Mouse (Mus musculus) midbrain, embryonic 11.5 days (tissue): ENCODE measurements around the gene Gstp1. TPM values are rescaled to one million over a fixed set of nuclear protein-coding genes. Genes with fewer than 3 reads are reported as not detected.
A peak's percentile ranks its signal among the peaks of the same experiment; 100 is the strongest.
"Not testable (repeated sequence)": the region's sequence is repeated elsewhere in the genome, so short reads cannot be mapped to it uniquely, and the experiment has no call there.

Experiments used
- ATAC-seq: fragments of 200-750 bp; cut with Nextera tagmentation; 2 replicates; pipeline ENCODE4 v1.8.0; 2017; ENCODE audit warnings: moderate TSS enrichment, moderate library complexity; ENCODE audit not compliant: low FRiP score
- DNase-seq: peaks from one replicate; pipeline ENCODE4 v3.0.0; 2015; ENCODE audit warnings: low spot score; ENCODE audit errors: missing footprints
- H3K27ac ChIP-seq: fragments of 300-500 bp; sonication (generic); 2 replicates; pipeline ENCODE4 v1.5.1; 2014; ENCODE audit warnings: low read depth, low read length
- H3K27me3 ChIP-seq: fragments of 300-500 bp; sonication (generic); 2 replicates; pipeline ENCODE4 v1.6.1; 2014; ENCODE audit warnings: mild to moderate bottlenecking, low read length, moderate library complexity, mixed read lengths; ENCODE audit not compliant: control insufficient read depth, insufficient read depth
- H3K36me3 ChIP-seq: fragments of 300-500 bp; sonication (generic); 2 replicates; pipeline ENCODE4 v1.6.1; 2014; ENCODE audit warnings: mild to moderate bottlenecking, low read length, moderate library complexity, mixed read lengths; ENCODE audit not compliant: control insufficient read depth, insufficient read depth
- H3K4me1 ChIP-seq: fragments of 300-500 bp; sonication (generic); 2 replicates; pipeline ENCODE4 v1.6.1; 2014; ENCODE audit warnings: low read length; ENCODE audit not compliant: control insufficient read depth, insufficient read depth
- H3K4me2 ChIP-seq: fragments of 300-500 bp; sonication (generic); 2 replicates; pipeline ENCODE4 v1.6.1; 2014; ENCODE audit warnings: mild to moderate bottlenecking, moderate library complexity
- H3K4me3 ChIP-seq: fragments of 300-500 bp; sonication (generic); 2 replicates; pipeline ENCODE4 v1.5.1; 2014; ENCODE audit warnings: low read depth, low read length
- H3K9ac ChIP-seq: fragments of 300-500 bp; sonication (generic); 2 replicates; pipeline ENCODE4 v1.6.1; 2014; ENCODE audit warnings: low read length
- H3K9me3 ChIP-seq: fragments of 300-500 bp; sonication (generic); 2 replicates; pipeline ENCODE4 v1.6.1; 2016; ENCODE audit warnings: low read length; ENCODE audit not compliant: control insufficient read depth
- WGBS: fragments of 180-500 bp; shearing (Covaris S2); extraction: QIAGEN DNeasy Blood & Tissue Kit; methylation state at CpG from one replicate; pipeline ENCODE4 v1.1.7; 2014; 5-methylcytosine and 5-hydroxymethylcytosine counted together
- polyA plus RNA-seq: library from polyadenylated mRNA; unstranded; fragments of >200 nt; fragmentation: Nextera tagmentation; extraction: Ambion mirVana; gene quantifications from 2 replicates; pipeline ENCODE4 v1.2.1, GENCODE M21; 2014

The Gstp1 gene
- polyA plus RNA-seq, 1 experiment from 2014 or later, result 342 TPM

GRCm38 (mm10) chr19:4079594-4079993 is 41.8 kb upstream of the Gstp1 start:
- Histone ChIP-seq H3K4me2 (no peak overlapping the region), H3K9me3 (no peaks in the 10 kb centered on the region), H3K4me3 (no peak overlapping the region), H3K36me3 (no peaks in the 10 kb centered on the region), H3K4me1 (no peaks in the 10 kb centered on the region), H3K27ac (no peak overlapping the region), H3K9ac (no peak overlapping the region), H3K27me3 (no peaks in the 10 kb centered on the region)
- ATAC-seq (no peak), DNase-seq (no peak)
- WGBS, result 82% methylated on average over 1 of the region's 1 CpGs

- Histone ChIP-seq H3K27me3 (no peaks in the 10 kb centered on the region), H3K4me3 (no peak overlapping the region), H3K9ac (no peak overlapping the region), H3K27ac (no peak overlapping the region), H3K4me2 (no peak overlapping the region), H3K36me3 (no peaks in the 10 kb centered on the region), H3K9me3 (no peaks in the 10 kb centered on the region), H3K4me1 (no peaks in the 10 kb centered on the region)
- DNase-seq (no peak), ATAC-seq (no peak)
- 90% methylated on average over 1 of the region's 1 CpGs for WGBS
Observed at GRCm38 (mm10) chr19:4075531-4075930, 37.7 kb upstream of the Gstp1 start.

- WGBS, result 79% methylated on average over 6 of the region's 6 CpGs
- ATAC-seq (no peak), DNase-seq (peak; percentile 39)
- Histone ChIP-seq H3K27ac (no peak overlapping the region), H3K4me1 (no peaks in the 10 kb centered on the region), H3K9ac (no peak overlapping the region), H3K4me3 (no peak overlapping the region), H3K9me3 (no peaks in the 10 kb centered on the region), H3K27me3 (no peaks in the 10 kb centered on the region), H3K36me3 (no peaks in the 10 kb centered on the region), H3K4me2 (no peak overlapping the region)
Observed at GRCm38 (mm10) chr19:4072706-4073424, 35.1 kb upstream of the Gstp1 start.

DNA sequence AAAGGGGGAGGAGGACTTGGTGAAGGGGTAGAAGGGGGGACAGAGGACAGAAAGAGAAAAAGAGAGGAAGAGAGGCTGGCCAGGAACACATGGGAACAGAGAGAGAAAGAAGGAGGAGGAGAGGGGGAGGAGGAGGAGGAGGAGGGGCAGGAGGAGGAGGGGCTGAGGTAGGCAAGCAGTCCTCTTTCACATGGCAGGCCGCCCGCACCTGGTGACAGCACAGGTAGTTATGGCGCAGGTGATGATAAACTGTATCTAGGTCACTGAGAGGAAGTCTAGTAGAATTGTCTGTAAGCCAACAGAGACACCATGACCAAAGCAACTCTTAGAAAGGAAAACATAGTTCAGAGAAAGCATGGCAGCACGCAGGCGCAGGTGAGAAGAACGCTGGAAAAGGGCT is 33.6 kb upstream of the Gstp1 start:
- DNase-seq (peak; percentile 12), ATAC-seq (no peak)
- H3K9me3 ChIP-seq, result no peaks in the 10 kb centered on the region
- no peak overlapping the region for H3K27ac ChIP-seq
- H3K4me2 ChIP-seq, result no peak overlapping the region
- 94% methylated on average over 6 of the region's 6 CpGs for WGBS
- no peaks in the 10 kb centered on the region for H3K4me1 ChIP-seq
- H3K4me3 ChIP-seq, result no peak overlapping the region
- H3K27me3 ChIP-seq, result no peaks in the 10 kb centered on the region
- no peak overlapping the region for H3K9ac ChIP-seq
- H3K36me3 ChIP-seq, result no peaks in the 10 kb centered on the region

GRCm38 (mm10) chr19:4070756-4071155 is 33.0 kb upstream of the Gstp1 start:
- no peaks in the 10 kb centered on the region for H3K4me1 ChIP-seq
- H3K4me3 ChIP-seq, result no peak overlapping the region
- H3K9me3 ChIP-seq, result no peaks in the 10 kb centered on the region
- H3K27ac ChIP-seq, result no peak overlapping the region
- H3K9ac ChIP-seq, result no peak overlapping the region
- DNase-seq (peak; percentile 51), ATAC-seq (no peak)
- WGBS, result 85% methylated on average over 8 of the region's 8 CpGs
- no peaks in the 10 kb centered on the region for H3K36me3 ChIP-seq
- H3K4me2 ChIP-seq, result no peak overlapping the region
- no peaks in the 10 kb centered on the region for H3K27me3 ChIP-seq

DNA sequence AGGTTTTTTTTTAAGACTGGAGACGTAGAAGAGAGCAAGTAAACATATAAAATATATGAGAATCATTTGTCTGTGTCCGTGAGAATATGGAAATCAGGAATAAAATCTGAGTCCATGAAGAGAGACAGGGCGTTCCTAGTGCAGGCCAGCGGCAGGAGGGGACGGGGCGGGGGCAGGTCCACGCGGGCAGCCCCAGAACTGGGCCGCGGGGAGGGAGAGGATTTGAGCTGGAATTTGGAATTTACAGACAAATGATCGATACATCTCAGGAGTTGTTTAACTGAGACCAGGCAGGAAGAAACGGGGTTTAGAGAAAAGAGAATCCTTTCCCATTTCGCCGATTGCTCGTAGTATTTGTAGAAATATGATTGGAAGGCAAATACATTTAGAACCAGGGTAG is 32.5 kb upstream of the Gstp1 start:
- Histone ChIP-seq H3K27ac (no peak overlapping the region), H3K27me3 (no peaks in the 10 kb centered on the region), H3K4me2 (no peak overlapping the region), H3K9me3 (no peaks in the 10 kb centered on the region), H3K4me3 (no peak overlapping the region), H3K9ac (no peak overlapping the region), H3K4me1 (no peaks in the 10 kb centered on the region), H3K36me3 (no peaks in the 10 kb centered on the region)
- ATAC-seq, result no peak
- DNase-seq, result no peak
- WGBS, result 74% methylated on average over 15 of the region's 15 CpGs

- H3K4me2 ChIP-seq, result no peak overlapping the region
- WGBS, result 63% methylated on average over 15 of the region's 15 CpGs
- no peaks in the 10 kb centered on the region for H3K27me3 ChIP-seq
- ATAC-seq (no peak), DNase-seq (peak; percentile 76)
- H3K36me3 ChIP-seq, result no peaks in the 10 kb centered on the region
- no peaks in the 10 kb centered on the region for H3K4me1 ChIP-seq
- no peaks in the 10 kb centered on the region for H3K9me3 ChIP-seq
- H3K9ac ChIP-seq, result no peak overlapping the region
- no peak overlapping the region for H3K27ac ChIP-seq
- no peak overlapping the region for H3K4me3 ChIP-seq
Observed at GRCm38 (mm10) chr19:4068717-4069410, 31.1 kb upstream of the Gstp1 start.

GRCm38 (mm10) chr19:4068242-4068641 is 30.5 kb upstream of the Gstp1 start:
- H3K36me3 ChIP-seq, H3K4me1 ChIP-seq, H3K9ac ChIP-seq, H3K9me3 ChIP-seq, H3K4me2 ChIP-seq, H3K4me3 ChIP-seq, ATAC-seq, H3K27me3 ChIP-seq, H3K27ac ChIP-seq: not testable (repeated sequence)
- peak; percentile 41 for DNase-seq
- WGBS, result 97% methylated on average over 2 of the region's 2 CpGs

DNA sequence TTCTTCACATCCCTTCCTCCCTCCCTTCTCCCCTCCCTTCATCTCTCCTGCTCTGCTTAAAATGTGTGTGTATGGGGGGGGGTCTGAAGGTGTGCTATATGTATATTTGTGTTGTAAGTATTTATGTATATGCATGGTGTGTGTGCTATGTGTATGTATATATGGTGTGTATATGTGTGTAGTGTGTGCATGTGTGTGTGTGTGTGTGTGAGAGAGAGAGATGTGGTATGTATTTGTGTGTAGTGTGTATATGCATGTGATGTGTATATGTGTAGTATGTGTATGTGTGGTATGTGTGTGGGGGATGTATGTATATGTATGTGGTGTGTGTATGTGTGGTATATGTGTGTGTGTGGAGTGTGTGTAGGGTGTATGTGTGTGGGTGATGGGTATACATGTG is 29.1 kb upstream of the Gstp1 start:
- no peak for ATAC-seq
- H3K4me3 ChIP-seq, result no peak overlapping the region
- no peaks in the 10 kb centered on the region for H3K27me3 ChIP-seq
- H3K36me3 ChIP-seq, result no peaks in the 10 kb centered on the region
- H3K4me2 ChIP-seq, result no peak overlapping the region
- no peaks in the 10 kb centered on the region for H3K9me3 ChIP-seq
- H3K9ac ChIP-seq, result no peak overlapping the region
- H3K4me1 ChIP-seq, result no peaks in the 10 kb centered on the region
- H3K27ac ChIP-seq, result no peak overlapping the region
- DNase-seq, result no peak
